ENCODE assay signal across 9 mouse cellular contexts in genomic region chr13:51274639-51275038, GRCm38 (mm10).
DNase-seq lines count a peak whose midpoint lies in the region; ATAC-seq and TF ChIP-seq lines count a peak whose summit lies in the region.
"Had no signal": no experiment of that assay in that cellular context is flagged by ENCODE, and none has a peak within 500 bp of the region (broad histone marks: within the 10 kb centered on the region; RNA-seq: fewer than 3 reads in every experiment).

No protein-coding gene starts in this region.

- no peak overlapping the region for H3K4me3 ChIP-seq in CH12.LX (replicated peaks in 1 of 3; ENCODE audit: low read depth in 2 of 3, low read length in 2 of 3, poor library complexity in 1 of 3)
- H3K4me3 ChIP-seq in embryonic facial prominence, embryonic 15.5 days (replicated peaks) = no peak overlapping the region

- no peaks in the 10 kb centered on the region for H3K79me2 ChIP-seq in CH12.LX (replicated peaks; ENCODE audit: control insufficient read depth, extremely low read depth, insufficient read depth, poor library complexity, severe bottlenecking)

- H3K27me3 ChIP-seq in CH12.LX (replicated peaks) = no peaks in the 10 kb centered on the region
- H3K27me3 ChIP-seq in embryonic facial prominence, embryonic 15.5 days = no peaks in the 10 kb centered on the region

- H3K27ac ChIP-seq in CH12.LX (ENCODE audit: insufficient read depth, low read depth) = peak overlapping the region; percentile 37
- 0 out of 2 replicates have a peak overlapping the region, but pooled peaks have one; percentile 25 for H3K27ac ChIP-seq in embryonic facial prominence, embryonic 15.5 days (replicated peaks)

- peak; percentile 95 for TF ChIP-seq EP300 in CH12.LX (IDR thresholded peaks at IDR 0.05; ENCODE audit: low read length)

- peak overlapping the region; percentile 45 for H3K4me2 ChIP-seq in CH12.LX (ENCODE audit: insufficient read depth, low read depth, poor library complexity, severe bottlenecking)
- no peak overlapping the region for H3K4me2 ChIP-seq in embryonic facial prominence, embryonic 15.5 days (replicated peaks)

- peaks cover 7% of the 10 kb centered on the region for H3K9me3 ChIP-seq in CH12.LX (replicated peaks; ENCODE audit: low read length)
- H3K9me3 ChIP-seq in embryonic facial prominence, embryonic 15.5 days (replicated peaks) = no peaks in the 10 kb centered on the region

- peak; percentile 88 for DNase-seq in CH12.LX (ENCODE audit: extremely low read depth)
- DNase-seq in kidney, adult 8-10 months = peak; percentile 7 to 33
- peak; percentile 55 to 89 for DNase-seq in lung, postnatal 4 days
- no peak for DNase-seq in frontal cortex, postnatal 10 days (ENCODE audit: low spot score in 2 of 2)
- no peak for DNase-seq in layer of hippocampus, adult 9-11 months
- DNase-seq in cerebellum, adult 9-10 months = no peak
- DNase-seq in thymus, postnatal 14 days = no peak
- DNase-seq: cerebellum, postnatal 10 days had no signal

- 42% methylated on average over 5 of the region's 5 CpGs for WGBS in embryonic facial prominence, embryonic 15.5 days

- ATAC-seq in embryonic facial prominence, embryonic 15.5 days (ENCODE audit: insufficient number of reproducible peaks, low FRiP score, low TSS enrichment, low read depth) = no peak

- H3K4me1 ChIP-seq in CH12.LX (ENCODE audit: control insufficient read depth in 1 of 2, insufficient read depth in 2 of 2) = peaks cover 16 to 48% of the 10 kb centered on the region in 2 experiments
- H3K4me1 ChIP-seq in embryonic facial prominence, embryonic 15.5 days = peaks cover 31% of the 10 kb centered on the region

- no peaks in the 10 kb centered on the region for H3K36me3 ChIP-seq in CH12.LX (replicated peaks in 1 of 2; ENCODE audit: control insufficient read depth in 1 of 2, insufficient read depth in 1 of 2, low read length in 1 of 2)
- no peaks in the 10 kb centered on the region for H3K36me3 ChIP-seq in embryonic facial prominence, embryonic 15.5 days

- no peak; the same call in 1 of the 2 replicates for TF ChIP-seq RAD21 in CH12.LX (IDR thresholded peaks at IDR 0.05; ENCODE audit: low read depth, low read length)

- peak overlapping the region; percentile 7; the same call in 1 of the 2 replicates for H3K9ac ChIP-seq in CH12.LX (ENCODE audit: insufficient read depth, low read depth)
- no peak overlapping the region for H3K9ac ChIP-seq in embryonic facial prominence, embryonic 15.5 days

- TF ChIP-seq CTCF in CH12.LX (conservative IDR thresholded peaks at IDR 0.05 in 1 of 2, IDR thresholded peaks at IDR 0.05 in 1 of 2; ENCODE audit: low read depth in 2 of 2, low read length in 2 of 2) = no peak

- TF ChIP-seq POLR2A in CH12.LX (IDR thresholded peaks at IDR 0.05; ENCODE audit: low read depth, low read length) = no peak

- dilution Hi-C loops in CH12.LX (cut with MboI; ENCODE audit: extremely low pct_ligation_motif_present, extremely low pct_unique_long_range_greater_than_20kb, low sequenced_read_pairs) = no loop called here

- in situ Hi-C loops in CH12.LX (cut with MboI; ENCODE audit: low pct_ligation_motif_present, low pct_unique_long_range_greater_than_20kb, low sequenced_read_pairs) = loop anchor here (10.0 kb wide), 2 partner anchors 50 to 140 kb away; no protein-coding TSS in a partner anchor

TF ChIP-seq in CH12.LX, 34 proteins besides CTCF, POLR2A, EP300 and RAD21:
- TF ChIP-seq BHLHE40 (IDR thresholded peaks at IDR 0.05; ENCODE audit: low read depth, low read length) = peak; percentile 92
- TF ChIP-seq TCF12 (IDR thresholded peaks at IDR 0.05; ENCODE audit: low read depth, low read length) = peak; percentile 99
- TF ChIP-seq KAT2A (IDR thresholded peaks at IDR 0.05; ENCODE audit: insufficient replicate concordance, low read length) = no peak
- peak; percentile 90 for TF ChIP-seq IRF4 (IDR thresholded peaks at IDR 0.05; ENCODE audit: low read depth, low read length)
- TF ChIP-seq NELFE (IDR thresholded peaks at IDR 0.05; ENCODE audit: low read depth, low read length) = no peak
- TF ChIP-seq USF1 (IDR thresholded peaks at IDR 0.05; ENCODE audit: low read depth, low read length) = no peak
- TF ChIP-seq CHD1 (IDR thresholded peaks at IDR 0.05; ENCODE audit: low read depth, low read length) = no peak
- TF ChIP-seq JUND (conservative IDR thresholded peaks at IDR 0.05; ENCODE audit: low read depth, low read length) = no peak; the same call in 1 of the 2 replicates
- TF ChIP-seq ZC3H11A (IDR thresholded peaks at IDR 0.05; ENCODE audit: low read depth, low read length) = no peak
- no peak for TF ChIP-seq HCFC1 (IDR thresholded peaks at IDR 0.05; ENCODE audit: low read depth, low read length)
- TF ChIP-seq PAX5 (IDR thresholded peaks at IDR 0.05; ENCODE audit: low read length) = no peak
- no peak for TF ChIP-seq MXI1 (IDR thresholded peaks at IDR 0.05; ENCODE audit: low read depth, low read length)
- no peak for TF ChIP-seq ELF1 (IDR thresholded peaks at IDR 0.05; ENCODE audit: low read depth, low read length)
- no peak for TF ChIP-seq ZNF384 (IDR thresholded peaks at IDR 0.05; ENCODE audit: low read depth, low read length)
- no peak for TF ChIP-seq GABPA (IDR thresholded peaks at IDR 0.05; ENCODE audit: insufficient replicate concordance, low read depth, low read length)
- TF ChIP-seq MAFK (IDR thresholded peaks at IDR 0.05; ENCODE audit: insufficient replicate concordance, low read length) = no peak
- TF ChIP-seq MEF2A (IDR thresholded peaks at IDR 0.05; ENCODE audit: borderline replicate concordance, low read depth, low read length) = peak; percentile 42
- no peak for TF ChIP-seq ZMIZ1 (IDR thresholded peaks at IDR 0.05; ENCODE audit: low read depth, low read length)
- no peak for TF ChIP-seq USF2 (conservative IDR thresholded peaks at IDR 0.05; ENCODE audit: low read depth, low read length)
- TF ChIP-seq UBTF (IDR thresholded peaks at IDR 0.05; ENCODE audit: low read depth, low read length) = no peak
- peak; percentile 78 for TF ChIP-seq MAZ (IDR thresholded peaks at IDR 0.05; ENCODE audit: low read depth, low read length)
- TF ChIP-seq SIN3A (IDR thresholded peaks at IDR 0.05; ENCODE audit: low read length) = no peak; the same call in 1 of the 2 replicates
- no peak for TF ChIP-seq E2F4 (IDR thresholded peaks at IDR 0.05; ENCODE audit: insufficient replicate concordance, low read depth, low read length)
- TF ChIP-seq POLR2AphosphoS2 (IDR thresholded peaks at IDR 0.05; ENCODE audit: low read depth, low read length) = no peak
- no peak for TF ChIP-seq ZKSCAN1 (IDR thresholded peaks at IDR 0.05; ENCODE audit: borderline replicate concordance, low read depth, low read length)
- no peak for TF ChIP-seq MAX (IDR thresholded peaks at IDR 0.05; ENCODE audit: low read length)
- no peak for TF ChIP-seq NRF1 (IDR thresholded peaks at IDR 0.05; ENCODE audit: low read depth, low read length)
- peak; percentile 95 for TF ChIP-seq ETS1 (conservative IDR thresholded peaks at IDR 0.05; ENCODE audit: low read depth, low read length)
- no peak for TF ChIP-seq MYC (IDR thresholded peaks at IDR 0.05; ENCODE audit: low read depth, low read length)
- TF ChIP-seq TBP (conservative IDR thresholded peaks at IDR 0.05; ENCODE audit: low read depth, low read length) = peak; percentile 35; the same call in 1 of the 2 replicates
- TF ChIP-seq SMC3 (IDR thresholded peaks at IDR 0.05; ENCODE audit: low read depth, low read length) = no peak; the same call in 1 of the 2 replicates
- peak; percentile 58; the same call in 1 of the 2 replicates for TF ChIP-seq RCOR1 (conservative IDR thresholded peaks at IDR 0.05; ENCODE audit: low read depth, low read length)
- peak; percentile 77 for TF ChIP-seq CHD2 (IDR thresholded peaks at IDR 0.05; ENCODE audit: low read length)
- no peak for TF ChIP-seq JUN (IDR thresholded peaks at IDR 0.05; ENCODE audit: insufficient read depth, low read depth, low read length)

Comparison
In these comparisons a context has a peak if more than half of its experiments do, and no peak if none do; other contexts are left out.
1. DNase-seq: peak in CH12.LX (single experiment), kidney, adult 8-10 months (2 of 2) and lung, postnatal 4 days (2 of 2); none in frontal cortex, postnatal 10 days (0 of 2), layer of hippocampus, adult 9-11 months (single experiment), cerebellum, adult 9-10 months (single experiment) and thymus, postnatal 14 days (single experiment).